Mouse (Mus musculus) gastrocnemius, adult 18-20 months (tissue): ENCODE measurements around the gene A2ml1. TPM values are rescaled to one million over a fixed set of nuclear protein-coding genes. Genes with fewer than 3 reads are reported as not detected.

ENCODE experiments used
- DNase-seq: peaks from one replicate; pipeline ENCODE4 v3.0.0; 2021; ENCODE audit warnings: low spot score
- total RNA-seq, 2 experiments: library from RNA; stranded (reverse); gene quantifications; 2 replicates each; pipeline ENCODE4 v1.2.3; 2021

The A2ml1 gene
- total RNA-seq, 2 experiments from 2014 or later = not detected

GRCm38 (mm10) chr6:128549463-128550452 lies 31.6 kb downstream of the A2ml1 start:
- no peak for DNase-seq

- no peak for DNase-seq
Measured at GRCm38 (mm10) chr6:128548532-128548931, 32.9 kb downstream of the A2ml1 start.

- DNase-seq = no peak
Measured at GRCm38 (mm10) chr6:128545402-128545801, 36.0 kb downstream of the A2ml1 start.

GRCm38 (mm10) chr6:128543226-128543625 lies 38.2 kb downstream of the A2ml1 start:
- DNase-seq = no peak

- DNase-seq = no peak
Measured at GRCm38 (mm10) chr6:128535250-128535649, 46.2 kb downstream of the A2ml1 start.

- DNase-seq = no peak
Measured at GRCm38 (mm10) chr6:128533296-128533695, 48.1 kb downstream of the A2ml1 start.

- no peak for DNase-seq
Measured at GRCm38 (mm10) chr6:128532701-128533100, 48.7 kb downstream of the A2ml1 start.

- DNase-seq = no peak
Measured at GRCm38 (mm10) chr6:128528491-128528890, 52.9 kb downstream of the A2ml1 start.

- no peak for DNase-seq
Measured at GRCm38 (mm10) chr6:128527110-128527509, 54.3 kb downstream of the A2ml1 start.

GRCm38 (mm10) chr6:128526601-128527000 lies 54.8 kb downstream of the A2ml1 start, which contains the start of gene Pzp:
Gene Pzp, minus strand, starts transcription at chr6:128526720.
- DNase-seq = no peak

- DNase-seq = no peak
Measured at GRCm38 (mm10) chr6:128525801-128526200, 55.6 kb downstream of the A2ml1 start.

GRCm38 (mm10) chr6:128523360-128523759 lies 58.0 kb downstream of the A2ml1 start:
- DNase-seq = no peak

GRCm38 (mm10) chr6:128519159-128519558 lies 62.2 kb downstream of the A2ml1 start:
- DNase-seq = no peak

GRCm38 (mm10) chr6:128505676-128506236 lies 75.7 kb downstream of the A2ml1 start:
- DNase-seq = no peak

GRCm38 (mm10) chr6:128504743-128505142 lies 76.7 kb downstream of the A2ml1 start:
- no peak for DNase-seq

- no peak for DNase-seq
Measured at GRCm38 (mm10) chr6:128495346-128495745, 86.1 kb downstream of the A2ml1 start.

GRCm38 (mm10) chr6:128494646-128495331 lies 86.6 kb downstream of the A2ml1 start:
- no peak for DNase-seq

- no peak for DNase-seq
Measured at GRCm38 (mm10) chr6:128491916-128492315, 89.5 kb downstream of the A2ml1 start.

- DNase-seq = no peak
Measured at GRCm38 (mm10) chr6:128490141-128490540, 91.3 kb downstream of the A2ml1 start.
